Mouse (Mus musculus) layer of hippocampus, adult 11-12 months (tissue): ENCODE results near the gene Tspan8.

Experiments used
- DNase-seq: peaks from one replicate; pipeline ENCODE4 v3.0.0; 2022; ENCODE audit warnings: low spot score

The Tspan8 gene

DNA sequence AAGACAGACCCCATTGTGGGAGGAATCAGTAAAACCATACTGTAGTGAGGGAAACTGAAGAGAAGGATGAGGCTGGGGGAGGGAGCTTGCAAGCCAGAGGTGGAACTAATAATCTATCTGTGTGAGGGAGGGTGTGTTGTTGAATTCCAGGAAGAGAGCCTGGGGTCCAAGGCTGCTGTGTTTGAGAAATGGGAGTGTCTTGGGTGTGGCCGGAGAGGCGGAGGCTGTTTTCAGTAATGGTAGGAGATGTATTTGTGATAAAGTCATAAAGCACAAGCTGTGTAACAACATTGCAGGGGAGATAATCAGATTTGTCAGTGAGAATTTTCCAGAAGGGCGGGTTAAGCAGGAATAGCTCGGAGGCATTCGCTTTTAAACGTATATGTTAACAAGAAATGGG is 17.4 kb downstream of the Tspan8 start:
- DNase-seq: no peak

- DNase-seq: no peak
Observed at GRCm38 (mm10) chr10:115846930-115847329, 30.3 kb downstream of the Tspan8 start.

- DNase-seq: no peak
Observed at GRCm38 (mm10) chr10:115848511-115848910, 31.9 kb downstream of the Tspan8 start.

- DNase-seq: no peak
Observed at GRCm38 (mm10) chr10:115860210-115860880, 43.7 kb downstream of the Tspan8 start.

GRCm38 (mm10) chr10:115861967-115862366 is 45.3 kb downstream of the Tspan8 start:
- no peak for DNase-seq

- DNase-seq: no peak
Observed at GRCm38 (mm10) chr10:115882757-115883156, 66.1 kb downstream of the Tspan8 start.

DNA sequence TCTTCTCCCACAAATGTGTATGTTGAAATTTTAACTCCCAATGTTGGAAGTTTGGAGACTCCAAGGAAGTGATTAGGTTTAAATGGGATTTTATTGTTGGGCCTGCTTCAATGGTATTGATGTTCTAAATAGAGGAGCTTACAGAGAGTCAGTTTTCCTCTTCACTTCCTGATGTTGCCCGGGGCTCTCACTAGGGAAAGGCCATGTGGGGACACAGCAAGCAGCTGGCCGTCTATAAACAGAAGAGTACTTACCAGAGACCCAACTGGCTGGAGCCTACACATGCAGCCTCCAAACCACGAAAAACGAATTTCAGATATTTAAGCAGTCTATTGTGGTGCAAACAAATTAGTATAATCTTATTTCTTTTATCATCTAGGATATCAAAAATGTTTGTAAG is 75.3 kb downstream of the Tspan8 start:
- no peak for DNase-seq

GRCm38 (mm10) chr10:115892973-115893372 is 76.3 kb downstream of the Tspan8 start:
- DNase-seq: no peak

DNA sequence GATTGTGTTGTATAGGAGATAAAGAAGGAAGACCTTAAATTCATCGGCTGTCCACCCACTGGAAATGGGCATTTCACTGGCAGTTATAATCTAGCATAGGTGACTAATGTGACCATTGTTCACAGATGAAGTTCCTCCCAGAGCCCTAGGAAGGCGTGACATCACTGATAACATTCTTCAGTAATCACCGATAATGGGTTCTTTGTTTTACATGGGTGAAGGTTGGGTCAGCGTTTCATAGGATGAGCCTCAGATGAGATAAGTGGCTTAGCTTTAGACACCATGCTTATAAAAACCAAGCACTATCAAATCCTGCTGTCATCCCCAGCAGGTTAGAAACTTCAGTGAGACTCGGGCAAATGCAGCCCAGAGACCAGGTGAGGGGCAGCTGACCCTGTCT is 77.4 kb downstream of the Tspan8 start:
- DNase-seq: no peak

- no peak for DNase-seq
Observed at GRCm38 (mm10) chr10:115896764-115897163, 80.1 kb downstream of the Tspan8 start.

- no peak for DNase-seq
Observed at GRCm38 (mm10) chr10:115897235-115897634, 80.6 kb downstream of the Tspan8 start.
